Mouse (Mus musculus): ENCODE results near the gene B2m. TPM values are rescaled to one million over a fixed set of nuclear protein-coding genes. Genes with fewer than 3 reads are reported as not detected.
A peak's percentile ranks its signal among the peaks of the same experiment; 100 is the strongest.

Gene B2m
- polyA plus RNA-seq, 1 experiment from 2014 or later, result 71.9 TPM

DNA sequence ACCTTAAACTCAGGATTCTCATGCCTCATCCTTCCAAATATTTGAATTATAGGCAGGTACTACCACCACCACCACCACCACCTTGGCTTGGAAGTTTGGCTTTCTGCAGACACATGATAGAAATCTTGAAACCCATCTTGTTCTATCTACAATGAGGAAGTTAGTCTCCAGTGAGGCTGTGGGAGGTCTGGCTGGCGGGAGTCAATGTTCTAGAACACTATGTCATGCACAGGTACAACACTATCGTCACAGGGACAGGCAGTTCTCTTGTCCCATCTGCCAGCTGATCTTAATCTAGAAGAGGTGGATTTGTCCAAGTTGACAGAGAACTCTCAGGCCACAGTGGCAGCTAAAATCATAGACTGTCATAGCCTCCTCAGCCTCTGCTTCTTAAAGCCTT lies 14.9 kb upstream of the B2m start:
- no peak overlapping the region for H3K4me2 ChIP-seq (replicated peaks)
- no peaks in the 10 kb centered on the region for H3K27me3 ChIP-seq
- no peaks in the 10 kb centered on the region for H3K36me3 ChIP-seq
- 86% methylated on average over 2 of the region's 2 CpGs for WGBS
- no peak overlapping the region for H3K9ac ChIP-seq (replicated peaks)
- H3K9me3 ChIP-seq, result no peaks in the 10 kb centered on the region
- H3K4me1 ChIP-seq, result no peaks in the 10 kb centered on the region
- no peak overlapping the region for H3K4me3 ChIP-seq
- no peak overlapping the region for H3K27ac ChIP-seq (replicated peaks)
- ATAC-seq (replicated peaks), result no peak

DNA sequence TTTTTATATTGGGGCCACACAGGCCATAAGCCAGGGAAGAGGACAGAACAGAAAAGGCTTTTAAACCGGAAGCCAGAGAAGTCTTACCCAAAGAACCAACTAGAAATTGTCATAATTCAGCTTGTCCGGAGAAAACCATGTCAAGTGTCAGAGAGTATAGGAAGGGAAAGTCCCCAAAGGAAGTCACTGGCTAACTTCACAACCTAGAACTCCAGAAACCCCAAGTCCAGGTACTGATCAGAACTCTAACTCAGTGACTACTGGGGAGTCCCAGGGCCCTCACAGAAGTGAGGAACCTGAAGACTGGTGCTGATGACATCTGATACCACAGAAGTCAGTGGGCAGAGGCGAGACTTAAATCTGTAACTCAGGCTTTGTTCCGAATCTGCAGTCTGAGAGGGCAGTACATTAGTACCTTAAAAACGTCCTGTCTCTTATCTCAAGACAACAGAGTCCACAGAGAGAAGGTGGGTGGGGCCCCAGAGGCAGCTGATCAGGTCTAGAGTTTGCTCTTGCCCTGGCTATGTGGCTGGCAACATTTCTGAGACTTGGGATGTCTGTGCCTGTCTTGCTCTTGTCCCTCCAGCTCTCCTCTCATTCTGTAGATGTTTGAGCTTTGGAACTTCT lies 9.5 kb upstream of the B2m start:
- H3K27me3 ChIP-seq, result no peaks in the 10 kb centered on the region
- no peaks in the 10 kb centered on the region for H3K4me1 ChIP-seq
- no peaks in the 10 kb centered on the region for H3K9me3 ChIP-seq
- no peak overlapping the region for H3K4me3 ChIP-seq
- H3K36me3 ChIP-seq, result no peaks in the 10 kb centered on the region
- H3K4me2 ChIP-seq (replicated peaks), result no peak overlapping the region
- no peak overlapping the region for H3K9ac ChIP-seq (replicated peaks)
- no peak for ATAC-seq (replicated peaks)
- 65% methylated on average over 5 of the region's 5 CpGs for WGBS
- no peak overlapping the region for H3K27ac ChIP-seq (replicated peaks)

DNA sequence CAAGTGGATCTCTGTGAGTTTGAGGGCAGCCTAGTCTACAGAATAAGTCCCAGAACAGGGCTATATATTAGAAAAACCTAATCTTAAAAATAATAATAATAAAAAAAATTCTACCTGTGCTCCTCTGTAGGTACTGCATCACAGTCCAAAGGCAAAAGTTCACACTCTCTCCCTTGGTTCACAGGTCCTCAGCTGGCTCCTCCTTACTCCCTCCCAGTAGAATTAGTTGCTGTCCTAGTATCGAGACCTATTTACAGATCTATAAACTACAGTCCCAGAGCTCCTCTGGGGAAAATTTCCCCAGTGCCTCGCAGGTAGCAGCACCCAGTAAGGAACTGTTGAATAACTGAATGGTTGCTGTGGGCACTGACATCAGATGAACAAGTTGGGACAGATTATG lies 6.7 kb upstream of the B2m start:
- no peak overlapping the region for H3K4me2 ChIP-seq (replicated peaks)
- H3K9ac ChIP-seq (replicated peaks), result no peak overlapping the region
- no peak overlapping the region for H3K27ac ChIP-seq (replicated peaks)
- no peak for ATAC-seq (replicated peaks)
- H3K4me3 ChIP-seq, result no peak overlapping the region
- no peaks in the 10 kb centered on the region for H3K27me3 ChIP-seq
- whole genome bisulfite sequencing, result 87% methylated on average over 2 of the region's 2 CpGs
- no peaks in the 10 kb centered on the region for H3K36me3 ChIP-seq
- no peaks in the 10 kb centered on the region for H3K9me3 ChIP-seq
- no peaks in the 10 kb centered on the region for H3K4me1 ChIP-seq

DNA sequence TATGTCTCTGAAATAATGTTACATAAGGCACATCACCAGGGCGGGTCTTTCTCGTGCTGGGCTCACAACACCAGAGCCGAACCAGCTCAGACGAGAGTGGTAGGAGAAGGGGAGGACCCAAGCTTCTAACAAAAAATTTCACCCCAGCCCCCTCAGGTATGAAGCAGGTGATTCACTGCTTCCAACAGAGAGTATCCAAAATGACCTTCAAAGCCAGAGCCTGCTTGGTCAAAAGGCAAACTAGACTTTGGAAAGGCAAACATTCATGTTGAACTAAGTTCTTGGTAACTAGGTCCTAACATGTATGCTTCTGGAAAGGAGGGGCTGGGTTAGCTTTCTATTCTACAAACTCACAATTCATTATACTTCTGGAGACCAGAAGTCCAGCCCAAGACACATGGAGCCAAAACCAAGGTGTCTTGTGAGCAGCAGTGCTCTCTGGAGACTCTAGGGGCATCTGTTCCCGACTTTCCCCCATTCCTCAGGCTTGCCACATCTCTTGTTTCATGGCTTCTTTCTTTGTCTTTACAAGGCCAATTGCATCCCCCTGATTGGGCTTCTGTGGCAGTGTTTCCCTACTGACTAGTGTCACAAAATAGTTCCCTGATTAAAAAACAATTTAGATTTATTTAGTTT lies 6.0 kb upstream of the B2m start:
- no peak for ATAC-seq (replicated peaks)
- Histone ChIP-seq H3K27me3 (no peaks in the 10 kb centered on the region), H3K27ac (replicated peaks) (no peak overlapping the region), H3K4me2 (replicated peaks) (no peak overlapping the region), H3K4me3 (no peak overlapping the region), H3K36me3 (no peaks in the 10 kb centered on the region), H3K4me1 (no peaks in the 10 kb centered on the region), H3K9ac (replicated peaks) (no peak overlapping the region), H3K9me3 (no peaks in the 10 kb centered on the region)
- 76% methylated on average over 5 of the region's 5 CpGs for WGBS

DNA sequence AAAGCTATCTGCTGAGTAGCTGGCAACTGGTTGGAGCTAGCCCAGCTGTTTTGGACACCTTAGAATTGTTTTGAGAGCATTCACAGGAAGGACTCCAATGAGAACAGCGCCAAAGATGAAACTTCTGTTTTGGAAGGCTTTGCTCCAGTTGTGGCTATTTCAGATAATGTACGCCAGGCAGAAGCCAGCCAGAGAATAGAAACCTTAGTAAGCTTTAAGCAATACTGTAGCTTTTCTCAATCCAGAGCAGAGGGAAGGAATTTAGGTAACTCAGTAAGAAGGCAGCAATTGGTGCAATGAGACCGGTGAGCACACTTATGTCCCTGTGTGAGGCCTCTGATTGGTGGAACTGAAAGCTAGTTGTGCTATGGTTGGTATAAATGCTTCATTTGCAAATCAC lies 4.4 kb upstream of the B2m start:
- Histone ChIP-seq H3K27ac (replicated peaks) (no peak overlapping the region), H3K4me3 (no peak overlapping the region), H3K27me3 (no peaks in the 10 kb centered on the region), H3K4me2 (replicated peaks) (no peak overlapping the region), H3K9me3 (no peaks in the 10 kb centered on the region), H3K9ac (replicated peaks) (no peak overlapping the region), H3K4me1 (no peaks in the 10 kb centered on the region; the same call in 1 of the 2 replicates), H3K36me3 (no peaks in the 10 kb centered on the region)
- WGBS, result 93% methylated on average over 3 of the region's 3 CpGs
- no peak for ATAC-seq (replicated peaks)

DNA sequence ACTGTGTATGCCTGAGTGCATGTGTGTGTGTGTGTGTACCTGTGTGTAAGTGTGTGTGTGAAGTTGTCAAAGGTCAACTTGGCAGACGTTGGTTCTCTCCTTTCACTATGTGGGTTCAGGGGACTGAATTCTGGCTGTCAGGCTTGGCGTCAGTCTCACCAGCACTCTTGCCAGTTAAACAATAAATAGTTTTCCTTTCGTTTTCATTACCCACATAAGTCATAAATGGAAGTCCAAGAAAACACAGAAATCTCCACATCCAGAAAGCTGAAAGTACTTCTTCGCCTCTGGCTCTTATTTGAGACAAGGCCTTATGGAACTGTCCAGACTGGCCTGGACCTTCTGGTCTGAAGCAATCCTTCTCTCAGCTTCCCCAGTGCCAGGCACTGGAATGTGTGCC lies 1.7 kb upstream of the B2m start:
- ATAC-seq (replicated peaks), result no peak
- 64% methylated on average over 4 of the region's 4 CpGs for WGBS
- Histone ChIP-seq H3K9me3 (no peaks in the 10 kb centered on the region), H3K4me2 (replicated peaks) (no peak overlapping the region), H3K4me3 (no peak overlapping the region), H3K27ac (replicated peaks) (no peak overlapping the region), H3K36me3 (no peaks in the 10 kb centered on the region), H3K9ac (replicated peaks) (no peak overlapping the region), H3K4me1 (no peaks in the 10 kb centered on the region; the same call in 1 of the 2 replicates), H3K27me3 (no peaks in the 10 kb centered on the region)

DNA sequence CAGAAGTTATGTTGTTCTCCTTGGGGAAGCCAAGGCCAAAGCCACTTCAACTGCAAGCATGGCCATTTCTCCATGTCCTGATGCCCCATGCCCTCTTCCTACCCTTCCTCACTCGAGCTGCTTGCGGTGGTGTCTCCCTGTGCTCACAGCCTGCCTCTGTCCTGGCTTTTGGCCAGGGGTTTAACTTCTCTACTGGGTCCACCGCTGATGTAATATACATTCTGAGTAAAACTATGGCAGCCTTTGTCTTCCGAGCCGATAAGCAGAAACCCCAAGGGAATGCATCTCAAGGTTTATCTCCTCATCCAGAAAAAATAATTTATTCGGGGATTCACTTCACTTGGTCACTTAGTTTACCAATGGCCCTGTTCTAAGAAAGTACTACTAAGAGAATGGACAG lies 799 bp upstream of the B2m start:
- H3K36me3 ChIP-seq, result no peaks in the 10 kb centered on the region
- no peak overlapping the region for H3K9ac ChIP-seq (replicated peaks)
- no peak overlapping the region for H3K27ac ChIP-seq (replicated peaks)
- no peaks in the 10 kb centered on the region; the same call in 1 of the 2 replicates for H3K4me1 ChIP-seq
- no peak overlapping the region for H3K4me3 ChIP-seq
- WGBS, result 72% methylated on average over 6 of the region's 6 CpGs
- H3K9me3 ChIP-seq, result no peaks in the 10 kb centered on the region
- no peaks in the 10 kb centered on the region for H3K27me3 ChIP-seq
- ATAC-seq (replicated peaks), result no peak
- H3K4me2 ChIP-seq (replicated peaks), result no peak overlapping the region

DNA sequence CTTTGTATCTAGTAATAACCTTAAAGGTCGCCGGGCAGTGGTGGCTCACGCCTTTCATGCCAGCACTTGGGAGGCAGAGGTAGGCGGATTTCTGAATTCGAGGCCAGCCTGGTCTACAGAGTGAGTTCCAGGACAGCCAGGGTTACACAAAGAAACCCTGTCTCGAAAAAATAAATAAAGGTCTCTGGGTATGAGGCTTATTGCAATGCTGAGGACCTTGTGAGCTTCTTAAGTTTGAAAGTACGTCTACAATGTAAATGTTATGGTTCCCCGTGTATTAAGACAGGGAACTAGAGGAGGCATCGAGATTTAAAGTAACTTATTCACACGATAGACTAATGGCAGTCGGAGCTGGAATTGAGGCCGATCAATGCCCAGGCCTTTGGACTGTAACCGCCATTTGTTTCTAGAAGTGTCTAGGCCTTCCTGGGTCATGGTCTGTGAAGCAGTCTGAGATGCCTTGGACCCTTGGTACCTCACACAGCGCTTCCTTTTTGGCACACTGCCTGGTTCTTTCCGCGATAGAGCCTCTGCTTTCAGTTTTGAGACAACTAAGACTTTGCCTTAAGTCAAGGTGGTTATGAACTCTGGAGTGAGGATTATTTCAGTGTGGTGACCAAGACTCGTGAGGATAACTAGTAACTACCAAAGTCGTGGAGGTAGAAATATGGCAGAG lies 894 bp downstream of the B2m start:
- H3K27ac ChIP-seq (replicated peaks), result no peak overlapping the region
- H3K27me3 ChIP-seq, result no peaks in the 10 kb centered on the region
- H3K9ac ChIP-seq (replicated peaks), result peak overlapping the region; percentile 72; the same call in 1 of the 2 replicates
- 28% methylated on average over 18 of the region's 18 CpGs for WGBS
- peak overlapping the region; percentile 70 for H3K4me3 ChIP-seq
- no peaks in the 10 kb centered on the region; the same call in 1 of the 2 replicates for H3K4me1 ChIP-seq
- H3K9me3 ChIP-seq, result no peaks in the 10 kb centered on the region
- ATAC-seq (replicated peaks), result peak; percentile 1; the same call in 1 of the 2 replicates
- H3K4me2 ChIP-seq (replicated peaks), result peak overlapping the region; percentile 88
- no peaks in the 10 kb centered on the region for H3K36me3 ChIP-seq

DNA sequence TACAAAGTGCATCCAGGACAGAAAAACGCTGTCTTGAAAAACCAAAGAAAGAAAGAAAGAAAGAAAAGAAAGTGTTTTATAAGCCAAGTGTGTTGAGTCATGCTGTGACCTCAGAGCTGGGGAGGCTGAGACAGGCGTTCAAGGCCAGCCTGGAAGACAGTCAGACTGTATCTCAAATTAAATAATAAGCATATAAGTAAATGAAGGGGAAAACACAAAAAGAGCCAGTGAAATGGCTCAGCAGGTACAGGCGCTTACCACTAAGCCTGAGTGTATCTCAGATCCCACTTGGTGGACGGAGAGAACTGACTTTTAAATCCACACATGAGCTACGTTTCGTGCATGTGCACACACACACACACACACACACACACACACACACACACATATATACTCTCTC lies 1.8 kb downstream of the B2m start:
- Histone ChIP-seq H3K4me3 (no peak overlapping the region), H3K4me2 (replicated peaks) (no peak overlapping the region), H3K36me3 (no peaks in the 10 kb centered on the region), H3K4me1 (no peaks in the 10 kb centered on the region; the same call in 1 of the 2 replicates), H3K27me3 (no peaks in the 10 kb centered on the region), H3K9me3 (no peaks in the 10 kb centered on the region), H3K27ac (replicated peaks) (no peak overlapping the region), H3K9ac (replicated peaks) (no peak overlapping the region)
- no peak for ATAC-seq (replicated peaks)
- 93% methylated on average over 6 of the region's 6 CpGs for WGBS

DNA sequence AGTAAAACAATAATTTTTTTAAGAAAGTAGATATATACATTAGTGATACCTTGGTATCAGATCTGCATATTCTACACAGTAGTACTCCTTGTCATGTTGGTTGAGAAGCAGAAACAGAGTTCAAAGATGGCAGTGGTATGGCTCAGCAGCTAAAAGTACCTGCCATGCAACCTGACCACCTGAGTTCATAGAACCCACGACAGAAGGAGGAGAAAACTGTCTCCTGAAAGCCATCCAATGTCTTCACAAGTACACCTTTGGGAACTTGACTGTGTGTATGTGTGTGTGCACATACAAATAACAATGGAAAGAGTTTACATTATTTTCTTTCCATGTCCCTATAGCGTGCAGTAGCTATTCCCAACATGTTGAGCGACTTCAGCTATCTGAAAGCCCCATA lies 2.2 kb downstream of the B2m start:
- H3K4me1 ChIP-seq, result no peaks in the 10 kb centered on the region; the same call in 1 of the 2 replicates
- no peak for ATAC-seq (replicated peaks)

DNA sequence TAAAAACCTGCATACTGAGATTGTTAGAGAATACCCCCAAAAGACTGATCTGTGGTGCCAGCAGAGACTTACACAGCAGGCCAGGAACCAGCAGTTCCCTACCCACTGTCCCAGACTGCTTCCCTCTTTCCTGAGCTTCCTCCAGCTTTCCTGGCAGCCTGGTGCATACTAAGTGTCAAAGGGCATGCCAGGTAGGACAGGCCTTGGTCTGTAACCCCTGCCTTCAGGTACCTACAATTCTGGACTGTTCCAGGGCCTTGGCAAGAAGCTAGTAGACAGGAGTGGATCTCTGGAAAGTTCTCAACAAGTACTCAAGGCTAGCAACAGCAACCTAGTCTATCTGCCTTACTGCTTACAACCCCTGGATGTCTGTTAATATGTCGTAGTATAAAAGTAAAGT lies 3.7 kb downstream of the B2m start:
- Histone ChIP-seq H3K4me3 (no peak overlapping the region), H3K4me2 (replicated peaks) (no peak overlapping the region), H3K27me3 (no peaks in the 10 kb centered on the region), H3K27ac (replicated peaks) (no peak overlapping the region), H3K36me3 (no peaks in the 10 kb centered on the region), H3K9ac (replicated peaks) (no peak overlapping the region), H3K4me1 (no peaks in the 10 kb centered on the region; the same call in 1 of the 2 replicates), H3K9me3 (no peaks in the 10 kb centered on the region)
- 87% methylated on average over 1 of the region's 1 CpGs for WGBS
- ATAC-seq (replicated peaks), result no peak

More for the DNA sequence above, 2.2 kb downstream of the B2m start:
- Histone ChIP-seq H3K27me3 (no peaks in the 10 kb centered on the region), H3K9ac (replicated peaks) (no peak overlapping the region), H3K4me3 (no peak overlapping the region), H3K9me3 (no peaks in the 10 kb centered on the region), H3K36me3 (no peaks in the 10 kb centered on the region), H3K4me2 (replicated peaks) (no peak overlapping the region), H3K27ac (replicated peaks) (no peak overlapping the region)
- WGBS, result 89% methylated on average over 3 of the region's 3 CpGs

DNA sequence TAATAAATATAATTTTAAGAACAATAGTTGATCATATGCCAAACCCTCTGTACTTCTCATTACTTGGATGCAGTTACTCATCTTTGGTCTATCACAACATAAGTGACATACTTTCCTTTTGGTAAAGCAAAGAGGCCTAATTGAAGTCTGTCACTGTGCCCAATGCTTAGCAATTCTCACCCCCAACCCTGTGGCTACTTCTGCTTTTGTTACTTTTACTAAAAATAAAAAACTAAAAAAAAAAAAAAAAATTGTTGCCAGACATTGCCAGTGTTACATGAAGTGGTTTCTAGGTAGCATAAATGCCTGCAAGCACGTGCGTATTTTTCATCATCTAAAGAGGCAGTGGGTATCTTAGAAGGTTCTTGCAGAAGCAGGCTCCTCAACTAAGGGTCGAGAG lies 5.4 kb downstream of the B2m start:
- WGBS, result 86% methylated on average over 3 of the region's 3 CpGs
- no peak for ATAC-seq (replicated peaks)

More for the DNA sequence above, 5.4 kb downstream of the B2m start:
- no peak overlapping the region for H3K4me2 ChIP-seq (replicated peaks)
- H3K27me3 ChIP-seq, result no peaks in the 10 kb centered on the region
- no peaks in the 10 kb centered on the region for H3K36me3 ChIP-seq
- H3K4me1 ChIP-seq, result no peaks in the 10 kb centered on the region
- no peak overlapping the region for H3K27ac ChIP-seq (replicated peaks)
- no peak overlapping the region for H3K9ac ChIP-seq (replicated peaks)
- no peak overlapping the region for H3K4me3 ChIP-seq
- no peaks in the 10 kb centered on the region for H3K9me3 ChIP-seq

Measured in forebrain, embryonic 15.5 days (tissue).